Mouse (Mus musculus) MEL (cell line): ENCODE data around the gene Gata2.

Experiments
- CHD1 ChIP-seq: IDR thresholded peaks from 2 replicates; pipeline ENCODE4 v1.6.1; 2012; ENCODE audit warnings: low read depth, mild to moderate bottlenecking, inconsistent platforms, low read length, improper control_type of control experiment
- CTCF ChIP-seq, 3 experiments: IDR thresholded peaks in 2 of 3; conservative IDR thresholded peaks in 1 of 3; 2 replicates each; pipeline ENCODE4 v1.5.1; 2011 to 2012; ENCODE audit warnings: low read length in 3 of 3, low read depth in 2 of 3, mild to moderate bottlenecking in 2 of 3, improper control_type of control experiment in 1 of 3, inconsistent platforms in 1 of 3, mixed read lengths in 1 of 3, moderate library complexity in 1 of 3; ENCODE audit not compliant: control insufficient read depth in 1 of 3, insufficient read depth in 1 of 3, poor library complexity in 1 of 3, severe bottlenecking in 1 of 3
- E2F4 ChIP-seq: IDR thresholded peaks from 2 replicates; pipeline ENCODE4 v1.6.1; 2011; ENCODE audit warnings: low read depth, low read length, improper control_type of control experiment, borderline replicate concordance
- EP300 ChIP-seq, 2 experiments: IDR thresholded peaks; 2 replicates each; pipeline ENCODE4 v1.6.1; 2011; ENCODE audit warnings: improper control_type of control experiment in 2 of 2, low read length in 2 of 2, low read depth in 1 of 2, mild to moderate bottlenecking in 1 of 2
- NELFE ChIP-seq: IDR thresholded peaks from 2 replicates; pipeline ENCODE4 v1.6.1; 2011; ENCODE audit warnings: low read depth, low read length, improper control_type of control experiment
- POLR2A ChIP-seq, 2 experiments: IDR thresholded peaks; 2 replicates each; pipeline ENCODE4 v1.6.1; 2011 to 2012; ENCODE audit warnings: low read length in 2 of 2, mild to moderate bottlenecking in 2 of 2, control low read depth in 1 of 2, improper control_type of control experiment in 1 of 2, low read depth in 1 of 2, moderate library complexity in 1 of 2; ENCODE audit not compliant: control insufficient read depth in 1 of 2, insufficient read depth in 1 of 2, poor library complexity in 1 of 2
- SMC3 ChIP-seq: IDR thresholded peaks from 2 replicates; pipeline ENCODE4 v1.6.1; 2011; ENCODE audit warnings: low read depth, low read length, improper control_type of control experiment

- TF ChIP-seq CTCF (IDR thresholded peaks at IDR 0.05 in 2 of 3, conservative IDR thresholded peaks at IDR 0.05 in 1 of 3; ENCODE audit: control insufficient read depth in 1 of 3, insufficient read depth in 1 of 3, low read depth in 2 of 3, low read length in 3 of 3, poor library complexity in 1 of 3, severe bottlenecking in 1 of 3), result no peak
- TF ChIP-seq E2F4, result no peak
- TF ChIP-seq SMC3, result no peak
- no peak for TF ChIP-seq CHD1
- no peak for TF ChIP-seq NELFE
- no peak for TF ChIP-seq POLR2A (IDR thresholded peaks at IDR 0.05; ENCODE audit: control insufficient read depth in 1 of 2, insufficient read depth in 1 of 2, low read depth in 1 of 2, low read length in 2 of 2, poor library complexity in 1 of 2)
- TF ChIP-seq EP300 (IDR thresholded peaks at IDR 0.05; ENCODE audit: low read depth in 1 of 2, low read length in 2 of 2), result no peak
Observed at GRCm38 (mm10) chr6:88206566-88206965, 12.9 kb downstream of the Gata2 start.
